Mouse (Mus musculus) midbrain, embryonic 14.5 days (tissue): Measurements from ENCODE around the gene Gpr107. TPM values are rescaled to one million over a fixed set of nuclear protein-coding genes. Genes with fewer than 3 reads are reported as not detected.
A peak's percentile ranks its signal among the peaks of the same experiment; 100 is the strongest.

Experiments
- ATAC-seq: fragments of 200-750 bp; cut with Nextera tagmentation; 2 replicates; pipeline ENCODE4 v1.8.0; 2017; ENCODE audit warnings: moderate number of reproducible peaks, moderate library complexity; ENCODE audit not compliant: low FRiP score, low TSS enrichment
- DNase-seq: peaks from one replicate; pipeline ENCODE4 v3.0.0-alpha.2; 2015
- H3K27ac ChIP-seq: fragments of 300-500 bp; sonication (generic); replicated peaks from 2 replicates; pipeline ENCODE4 v1.5.1; 2014; ENCODE audit warnings: mild to moderate bottlenecking, low read depth, low read length, moderate library complexity
- H3K27me3 ChIP-seq: fragments of 300-500 bp; sonication (generic); 2 replicates; pipeline ENCODE4 v1.6.1; 2014; ENCODE audit warnings: low read length, control low read depth, mixed read lengths; ENCODE audit not compliant: control insufficient read depth, insufficient read depth
- H3K36me3 ChIP-seq: fragments of 300-500 bp; sonication (generic); 2 replicates; pipeline ENCODE4 v1.6.1; 2014; ENCODE audit warnings: low read length, control low read depth; ENCODE audit not compliant: control insufficient read depth, insufficient read depth
- H3K4me1 ChIP-seq: fragments of 300-500 bp; sonication (generic); 2 replicates; pipeline ENCODE4 v1.6.1; 2014; ENCODE audit warnings: mild to moderate bottlenecking, antibody characterized with exemption, low read length, control low read depth; ENCODE audit not compliant: control insufficient read depth, insufficient read depth
- H3K4me2 ChIP-seq: fragments of 300-500 bp; sonication (generic); 2 replicates; pipeline ENCODE4 v1.6.1; 2014; ENCODE audit warnings: mild to moderate bottlenecking, low read length, moderate library complexity
- H3K4me3 ChIP-seq: fragments of 300-500 bp; sonication (generic); replicated peaks from 2 replicates; pipeline ENCODE4 v1.5.1; 2014; ENCODE audit warnings: low read depth, low read length
- H3K9ac ChIP-seq: fragments of 300-500 bp; sonication (generic); replicated peaks from 2 replicates; pipeline ENCODE4 v1.6.1; 2014; ENCODE audit warnings: mild to moderate bottlenecking, low read length, moderate library complexity
- H3K9me3 ChIP-seq: fragments of 300-500 bp; sonication (generic); 2 replicates; pipeline ENCODE4 v1.6.1; 2016; ENCODE audit warnings: low read length, control low read depth, mixed read lengths; ENCODE audit not compliant: control insufficient read depth
- WGBS: fragments of 180-500 bp; shearing (Covaris S2); extraction: QIAGEN DNeasy Blood & Tissue Kit; methylation state at CpG from one replicate; pipeline ENCODE4 v1.1.7; 2014; 5-methylcytosine and 5-hydroxymethylcytosine counted together
- polyA plus RNA-seq: library from polyadenylated mRNA; unstranded; fragments of >200 nt; fragmentation: Nextera tagmentation; extraction: Ambion mirVana; gene quantifications from 2 replicates; pipeline ENCODE4 v1.2.1, GENCODE M21; 2014

Gpr107 gene
- polyA plus RNA-seq, 1 experiment from 2014 or later: 25.5 TPM

GRCm38 (mm10) chr2:31245491-31246141 is 93.5 kb downstream of the Gpr107 start, which contains the start of gene Ncs1:
Gene Ncs1, plus strand, starts transcription at chr2:31245823.
- Histone ChIP-seq H3K36me3 (0 out of 2 replicates have a peak, but pooled peaks cover 6% of the 10 kb centered on the region), H3K27ac (peak within 1 kb of the TSS; percentile 90), H3K9me3 (no peaks in the 10 kb centered on the region), H3K4me1 (peaks cover 31% of the 10 kb centered on the region), H3K4me2 (peak within 1 kb of the TSS; percentile 84), H3K9ac (peak within 1 kb of the TSS; percentile 99), H3K27me3 (no peaks in the 10 kb centered on the region), H3K4me3 (peak within 1 kb of the TSS; percentile 96)
- ATAC-seq: peak; percentile 85
- peak; percentile 91 for DNase-seq
- WGBS: under 1% methylated on average over 77 of the region's 89 CpGs

GRCm38 (mm10) chr2:31246251-31246971 is 94.3 kb downstream of the Gpr107 start:
- H3K27ac ChIP-seq: peak overlapping the region; percentile 90
- ATAC-seq: peak; percentile 40; the same call in 1 of the 2 replicates
- H3K9ac ChIP-seq: peak overlapping the region; percentile 99
- H3K9me3 ChIP-seq: no peaks in the 10 kb centered on the region
- H3K4me1 ChIP-seq: peaks cover 33% of the 10 kb centered on the region
- H3K4me2 ChIP-seq: peak overlapping the region; percentile 84
- peak; percentile 67 for DNase-seq
- H3K27me3 ChIP-seq: no peaks in the 10 kb centered on the region
- peak overlapping the region; percentile 96 for H3K4me3 ChIP-seq
- under 1% methylated on average over 40 of the region's 41 CpGs for WGBS
- 0 out of 2 replicates have a peak, but pooled peaks cover 6% of the 10 kb centered on the region for H3K36me3 ChIP-seq

GRCm38 (mm10) chr2:31248856-31249255 is 96.7 kb downstream of the Gpr107 start:
- Histone ChIP-seq H3K4me3 (no peak overlapping the region), H3K27ac (no peak overlapping the region), H3K27me3 (no peaks in the 10 kb centered on the region), H3K36me3 (0 out of 2 replicates have a peak, but pooled peaks cover 6% of the 10 kb centered on the region), H3K4me1 (peaks cover 29% of the 10 kb centered on the region), H3K9me3 (no peaks in the 10 kb centered on the region), H3K4me2 (0 out of 2 replicates have a peak overlapping the region, but pooled peaks have one; percentile 84), H3K9ac (no peak overlapping the region)
- DNase-seq (no peak), ATAC-seq (no peak)
- 96% methylated on average over 6 of the region's 6 CpGs for WGBS

- ATAC-seq (no peak), DNase-seq (no peak)
- Histone ChIP-seq H3K27ac (no peak overlapping the region), H3K4me3 (no peak overlapping the region), H3K27me3 (no peaks in the 10 kb centered on the region), H3K4me2 (no peak overlapping the region), H3K4me1 (peaks cover 39% of the 10 kb centered on the region), H3K36me3 (0 out of 2 replicates have a peak, but pooled peaks cover 6% of the 10 kb centered on the region), H3K9me3 (no peaks in the 10 kb centered on the region), H3K9ac (no peak overlapping the region)
- 97% methylated on average over 4 of the region's 4 CpGs for WGBS
Measured at GRCm38 (mm10) chr2:31252167-31252566, 100.1 kb downstream of the Gpr107 start.

GRCm38 (mm10) chr2:31253463-31253862 is 101.3 kb downstream of the Gpr107 start:
- no peak overlapping the region for H3K4me3 ChIP-seq
- no peak for ATAC-seq
- peaks cover 39% of the 10 kb centered on the region for H3K4me1 ChIP-seq

GRCm38 (mm10) chr2:31254806-31255205 is 102.7 kb downstream of the Gpr107 start:
- Histone ChIP-seq H3K4me2 (no peak overlapping the region), H3K9me3 (no peaks in the 10 kb centered on the region), H3K4me3 (no peak overlapping the region), H3K27me3 (no peaks in the 10 kb centered on the region), H3K9ac (no peak overlapping the region), H3K4me1 (peaks cover 43% of the 10 kb centered on the region), H3K27ac (no peak overlapping the region), H3K36me3 (no peaks in the 10 kb centered on the region)
- DNase-seq: no peak
- WGBS: 90% methylated on average over 3 of the region's 3 CpGs
- ATAC-seq: no peak

More at GRCm38 (mm10) chr2:31253463-31253862, 101.3 kb downstream of the Gpr107 start:
- H3K9ac ChIP-seq: no peak overlapping the region
- H3K9me3 ChIP-seq: no peaks in the 10 kb centered on the region
- no peak overlapping the region for H3K4me2 ChIP-seq
- no peaks in the 10 kb centered on the region for H3K27me3 ChIP-seq
- no peak overlapping the region for H3K27ac ChIP-seq
- WGBS: 41% methylated on average over 3 of the region's 3 CpGs
- no peak for DNase-seq
- 0 out of 2 replicates have a peak, but pooled peaks cover 6% of the 10 kb centered on the region for H3K36me3 ChIP-seq

GRCm38 (mm10) chr2:31255952-31256938 is 104.1 kb downstream of the Gpr107 start:
- Histone ChIP-seq H3K9ac (peak overlapping the region; percentile 17; the same call in 1 of the 2 replicates), H3K27ac (peak overlapping the region; percentile 49), H3K4me1 (peaks cover 41% of the 10 kb centered on the region), H3K36me3 (no peaks in the 10 kb centered on the region), H3K27me3 (no peaks in the 10 kb centered on the region), H3K4me3 (no peak overlapping the region), H3K9me3 (no peaks in the 10 kb centered on the region), H3K4me2 (peak overlapping the region; percentile 15; the same call in 1 of the 2 replicates)
- 19% methylated on average over 21 of the region's 21 CpGs for WGBS
- DNase-seq (peak; percentile 63), ATAC-seq (no peak)

GRCm38 (mm10) chr2:31257096-31257495 is 105.0 kb downstream of the Gpr107 start:
- 0 out of 2 replicates have a peak, but pooled peaks cover 3% of the 10 kb centered on the region for H3K36me3 ChIP-seq
- no peak for DNase-seq
- WGBS: 70% methylated on average over 6 of the region's 6 CpGs
- H3K27me3 ChIP-seq: no peaks in the 10 kb centered on the region
- no peak for ATAC-seq
- H3K4me3 ChIP-seq: no peak overlapping the region
- no peak overlapping the region for H3K4me2 ChIP-seq
- peaks cover 41% of the 10 kb centered on the region for H3K4me1 ChIP-seq
- H3K9me3 ChIP-seq: no peaks in the 10 kb centered on the region
- H3K27ac ChIP-seq: no peak overlapping the region
- H3K9ac ChIP-seq: no peak overlapping the region
